Mouse (Mus musculus): ENCODE measurements around the gene Ifrd2.

- TF ChIP-seq CTCF (IDR thresholded peaks at IDR 0.05; ENCODE audit: low read depth, low read length) = no peak
- TF ChIP-seq TAL1 (conservative IDR thresholded peaks at IDR 0.05; ENCODE audit: low read depth, low read length) = no peak
- TF ChIP-seq GATA1 (IDR thresholded peaks at IDR 0.05; ENCODE audit: borderline replicate concordance, low read length) = no peak
- no peak for TF ChIP-seq POLR2AphosphoS5 (IDR thresholded peaks at IDR 0.05; ENCODE audit: insufficient replicate concordance, low read depth, low read length)
Measured at GRCm38 (mm10) chr9:107579023-107579900, 8.2 kb upstream of the Ifrd2 start.

All from G1E (cell line).